Mouse (Mus musculus) cerebellum, adult 2 months (tissue): ENCODE results near the gene Babam2. TPM values are rescaled to one million over a fixed set of nuclear protein-coding genes. Genes with fewer than 3 reads are reported as not detected.

Experiments used
- DNase-seq, 2 experiments: peaks; one replicate each; pipeline ENCODE4 v3.0.0; 2021
- H3K27ac ChIP-seq: fragments of 200-500 bp; 2 replicates; pipeline ENCODE4 v1.5.1; 2012; ENCODE audit warnings: low read length, control low read depth, inconsistent platforms; ENCODE audit not compliant: insufficient read depth
- H3K27me3 ChIP-seq: fragments of 200-500 bp; 2 replicates; pipeline ENCODE4 v1.6.1; 2012; ENCODE audit warnings: inconsistent platforms, mild to moderate bottlenecking, low read length, moderate library complexity; ENCODE audit not compliant: control insufficient read depth, insufficient read depth
- H3K4me1 ChIP-seq: fragments of 200-500 bp; 2 replicates; pipeline ENCODE4 v1.6.1; 2011; ENCODE audit warnings: low read length; ENCODE audit not compliant: control insufficient read depth, insufficient read depth
- H3K4me3 ChIP-seq: fragments of 200-500 bp; replicated peaks from 2 replicates; pipeline ENCODE3; 2011; ENCODE audit warnings: mild to moderate bottlenecking, low read depth, low read length, control low read depth; ENCODE audit not compliant: insufficient read depth
- CTCF ChIP-seq: fragments of 200-500 bp; IDR thresholded peaks from 2 replicates; pipeline ENCODE4 v1.5.1; 2011; ENCODE audit warnings: low read depth, mild to moderate bottlenecking, control low read depth, low read length, moderate library complexity, borderline replicate concordance; ENCODE audit not compliant: insufficient read depth
- POLR2A ChIP-seq: fragments of 200-500 bp; IDR thresholded peaks from 2 replicates; pipeline ENCODE4 v1.6.1; 2011; ENCODE audit warnings: low read length, control low read depth, borderline replicate concordance; ENCODE audit not compliant: insufficient read depth
- WGBS: fragments of 180-500 bp; shearing (Covaris S2); methylation state at CpG from one replicate; pipeline ENCODE4 v1.1.7; 2018; 5-methylcytosine and 5-hydroxymethylcytosine counted together
- polyA plus RNA-seq: library from polyadenylated mRNA; depleted of rRNA; stranded (reverse); fragments of >200 nt; gene quantifications from 2 replicates; pipeline ENCODE4 v1.2.3, GENCODE M21; 2012; rRNA removed

Babam2 gene
- 42.8 and 43.5 TPM in 2 replicates for polyA plus RNA-seq

GRCm38 (mm10) chr5:31697644-31698296, at the start of gene Babam2:
Babam2 (plus strand) TSS chr5:31697684.
- Histone ChIP-seq H3K27me3 (no peaks in the 10 kb centered on the region), H3K4me1 (peaks cover 2% of the 10 kb centered on the region; the same call in 1 of the 2 replicates), H3K27ac (peak within 1 kb of the TSS; percentile 83), H3K4me3 (peak within 1 kb of the TSS; percentile 66)
- DNase-seq: peak; percentile 94
- TF ChIP-seq POLR2A: peak; percentile 79; the same call in 1 of the 2 replicates
- TF ChIP-seq CTCF: no peak
- WGBS: under 1% methylated on average over 71 of the region's 71 CpGs

GRCm38 (mm10) chr5:31650518-31651288, 46.8 kb upstream of the Babam2 start:
- H3K4me3 ChIP-seq: no peak overlapping the region
- H3K4me1 ChIP-seq: no peaks in the 10 kb centered on the region

GRCm38 (mm10) chr5:31655688-31656190, 41.7 kb upstream of the Babam2 start:
- 96% methylated on average over 1 of the region's 1 CpGs for WGBS
- TF ChIP-seq POLR2A (no peak), CTCF (no peak)
- H3K4me3 ChIP-seq: no peak overlapping the region
- H3K27ac ChIP-seq: no peak overlapping the region
- H3K4me1 ChIP-seq: no peaks in the 10 kb centered on the region
- DNase-seq: no peak
- H3K27me3 ChIP-seq: no peaks in the 10 kb centered on the region

More at GRCm38 (mm10) chr5:31650518-31651288, 46.8 kb upstream of the Babam2 start:
- Histone ChIP-seq H3K27me3 (no peaks in the 10 kb centered on the region), H3K27ac (no peak overlapping the region)
- 97% methylated on average over 2 of the region's 2 CpGs for WGBS
- no peak for TF ChIP-seq POLR2A
- no peak for TF ChIP-seq CTCF
- DNase-seq: no peak

GRCm38 (mm10) chr5:31666176-31666575, 31.3 kb upstream of the Babam2 start:
- no peaks in the 10 kb centered on the region for H3K27me3 ChIP-seq
- TF ChIP-seq POLR2A: no peak
- no peak for TF ChIP-seq CTCF
- 4% methylated on average over 1 of the region's 1 CpGs for WGBS
- no peak overlapping the region for H3K4me3 ChIP-seq
- H3K4me1 ChIP-seq: no peaks in the 10 kb centered on the region
- no peak overlapping the region for H3K27ac ChIP-seq
- DNase-seq: no peak

GRCm38 (mm10) chr5:31668325-31668968, 29.0 kb upstream of the Babam2 start:
- WGBS: 43% methylated on average over 13 of the region's 13 CpGs

GRCm38 (mm10) chr5:31669984-31670383, 27.5 kb upstream of the Babam2 start:
- Histone ChIP-seq H3K27me3 (no peaks in the 10 kb centered on the region), H3K4me1 (no peaks in the 10 kb centered on the region), H3K27ac (no peak overlapping the region), H3K4me3 (no peak overlapping the region)
- WGBS: 84% methylated on average over 5 of the region's 5 CpGs
- DNase-seq: no peak
- TF ChIP-seq CTCF (no peak), POLR2A (no peak)

More at GRCm38 (mm10) chr5:31668325-31668968, 29.0 kb upstream of the Babam2 start:
- H3K4me1 ChIP-seq: no peaks in the 10 kb centered on the region
- TF ChIP-seq CTCF: no peak
- TF ChIP-seq POLR2A: no peak
- H3K27ac ChIP-seq: no peak overlapping the region
- DNase-seq: no peak
- no peak overlapping the region for H3K4me3 ChIP-seq
- H3K27me3 ChIP-seq: no peaks in the 10 kb centered on the region

- no peak for DNase-seq
- Histone ChIP-seq H3K27me3 (no peaks in the 10 kb centered on the region), H3K27ac (no peak overlapping the region), H3K4me3 (no peak overlapping the region), H3K4me1 (no peaks in the 10 kb centered on the region)
- WGBS: 62% methylated on average over 2 of the region's 2 CpGs
- TF ChIP-seq POLR2A (no peak), CTCF (no peak)
Observed at GRCm38 (mm10) chr5:31671137-31671536, 26.3 kb upstream of the Babam2 start.

GRCm38 (mm10) chr5:31673431-31673830, 24.1 kb upstream of the Babam2 start:
- no peak for DNase-seq
- no peak for TF ChIP-seq POLR2A
- no peak for TF ChIP-seq CTCF
- H3K4me1 ChIP-seq: no peaks in the 10 kb centered on the region
- H3K27me3 ChIP-seq: no peaks in the 10 kb centered on the region
- H3K4me3 ChIP-seq: no peak overlapping the region
- no peak overlapping the region for H3K27ac ChIP-seq
- WGBS: 57% methylated on average over 2 of the region's 2 CpGs
